Mouse (Mus musculus): ENCODE data around the gene Ugt1a9. TPM values are rescaled to one million over a fixed set of nuclear protein-coding genes. Genes with fewer than 3 reads are reported as not detected.
"Not testable (repeated sequence)": the region's sequence is repeated elsewhere in the genome, so short reads cannot be mapped to it uniquely, and the experiment has no call there.

Gene Ugt1a9
- polyA plus RNA-seq, 1 experiment from 2014 or later = not detected

GRCm38 (mm10) chr1:88092341-88092740 lies 21.7 kb downstream of the Ugt1a9 start:
- no peaks in the 10 kb centered on the region for H3K36me3 ChIP-seq
- no peak for DNase-seq (ENCODE audit: low spot score)

GRCm38 (mm10) chr1:88094270-88094676 lies 23.7 kb downstream of the Ugt1a9 start:
- H3K4me1 ChIP-seq; H3K9me3 ChIP-seq; H3K4me3 ChIP-seq; H3K27me3 ChIP-seq (ENCODE audit: insufficient read depth, poor library complexity, severe bottlenecking); H3K27ac ChIP-seq; DNase-seq (ENCODE audit: low spot score); H3K36me3 ChIP-seq: not testable (repeated sequence)
- 64% methylated on average over 3 of the region's 3 CpGs for WGBS

More at GRCm38 (mm10) chr1:88092341-88092740, 21.7 kb downstream of the Ugt1a9 start:
- no peak overlapping the region for H3K27ac ChIP-seq
- H3K9me3 ChIP-seq = no peaks in the 10 kb centered on the region
- H3K27me3 ChIP-seq (ENCODE audit: insufficient read depth, poor library complexity, severe bottlenecking) = no peaks in the 10 kb centered on the region
- H3K4me1 ChIP-seq = 0 out of 2 replicates have a peak, but pooled peaks cover 2% of the 10 kb centered on the region
- H3K4me3 ChIP-seq = no peak overlapping the region

- no peak for DNase-seq (ENCODE audit: low spot score)
- H3K36me3 ChIP-seq = no peaks in the 10 kb centered on the region
- 0 out of 2 replicates have a peak, but pooled peaks cover 2% of the 10 kb centered on the region for H3K4me1 ChIP-seq
- no peaks in the 10 kb centered on the region for H3K9me3 ChIP-seq
- no peaks in the 10 kb centered on the region for H3K27me3 ChIP-seq (ENCODE audit: insufficient read depth, poor library complexity, severe bottlenecking)
- H3K4me3 ChIP-seq = no peak within 1 kb of the TSS
- H3K27ac ChIP-seq = no peak within 1 kb of the TSS
- 70% methylated on average over 10 of the region's 10 CpGs for whole genome bisulfite sequencing
These were observed 24.4 kb downstream of the Ugt1a9 start, which contains the start of gene Ugt1a7c for GRCm38 (mm10) chr1:88094941-88095492. Ugt1a7c (plus strand) TSS chr1:88095062.

GRCm38 (mm10) chr1:88098546-88098945 lies 27.9 kb downstream of the Ugt1a9 start:
- not testable (repeated sequence) for H3K4me3 ChIP-seq

GRCm38 (mm10) chr1:88099691-88100090 lies 29.1 kb downstream of the Ugt1a9 start:
- H3K27me3 ChIP-seq (ENCODE audit: insufficient read depth, poor library complexity, severe bottlenecking); H3K9me3 ChIP-seq; DNase-seq (ENCODE audit: low spot score); H3K4me1 ChIP-seq; H3K4me3 ChIP-seq; H3K27ac ChIP-seq; H3K36me3 ChIP-seq: not testable (repeated sequence)
- 77% methylated on average over 2 of the region's 2 CpGs for WGBS

More at GRCm38 (mm10) chr1:88098546-88098945, 27.9 kb downstream of the Ugt1a9 start:
- WGBS = 79% methylated on average over 3 of the region's 3 CpGs
- H3K4me1 ChIP-seq; H3K27ac ChIP-seq; H3K9me3 ChIP-seq; H3K27me3 ChIP-seq (ENCODE audit: insufficient read depth, poor library complexity, severe bottlenecking); H3K36me3 ChIP-seq; DNase-seq (ENCODE audit: low spot score): not testable (repeated sequence)

GRCm38 (mm10) chr1:88103019-88103418 lies 32.4 kb downstream of the Ugt1a9 start, which contains the start of gene Ugt1a6b:
Ugt1a6b (plus strand) TSS chr1:88103252.
- H3K27me3 ChIP-seq (ENCODE audit: insufficient read depth, poor library complexity, severe bottlenecking); H3K27ac ChIP-seq; H3K9me3 ChIP-seq; H3K4me1 ChIP-seq; H3K36me3 ChIP-seq; H3K4me3 ChIP-seq; DNase-seq (ENCODE audit: low spot score): not testable (repeated sequence)
- 48% methylated on average over 3 of the region's 3 CpGs for WGBS

- H3K9me3 ChIP-seq; H3K27ac ChIP-seq; H3K36me3 ChIP-seq; H3K4me1 ChIP-seq; H3K27me3 ChIP-seq (ENCODE audit: insufficient read depth, poor library complexity, severe bottlenecking); H3K4me3 ChIP-seq; DNase-seq (ENCODE audit: low spot score): not testable (repeated sequence)
- 79% methylated on average over 5 of the region's 5 CpGs for WGBS
These were observed 33.3 kb downstream of the Ugt1a9 start for GRCm38 (mm10) chr1:88103697-88104468.

- WGBS = 83% methylated on average over 1 of the region's 1 CpGs
- no peak overlapping the region for H3K4me3 ChIP-seq
- no peaks in the 10 kb centered on the region for H3K27me3 ChIP-seq (ENCODE audit: insufficient read depth, poor library complexity, severe bottlenecking)
- no peak for DNase-seq (ENCODE audit: low spot score)
- H3K4me1 ChIP-seq = no peaks in the 10 kb centered on the region
- H3K27ac ChIP-seq = no peak overlapping the region
- no peaks in the 10 kb centered on the region for H3K36me3 ChIP-seq
- H3K9me3 ChIP-seq = no peaks in the 10 kb centered on the region
These were observed 34.2 kb downstream of the Ugt1a9 start for GRCm38 (mm10) chr1:88104667-88105430.

GRCm38 (mm10) chr1:88105656-88106055 lies 35.1 kb downstream of the Ugt1a9 start:
- DNase-seq (ENCODE audit: low spot score) = no peak
- 66% methylated on average over 2 of the region's 2 CpGs for WGBS

GRCm38 (mm10) chr1:88109027-88109557 lies 38.5 kb downstream of the Ugt1a9 start:
- H3K9me3 ChIP-seq; DNase-seq (ENCODE audit: low spot score); H3K27me3 ChIP-seq (ENCODE audit: insufficient read depth, poor library complexity, severe bottlenecking); H3K4me1 ChIP-seq; H3K36me3 ChIP-seq; H3K27ac ChIP-seq; H3K4me3 ChIP-seq: not testable (repeated sequence)
- WGBS = 83% methylated on average over 2 of the region's 2 CpGs

More at GRCm38 (mm10) chr1:88105656-88106055, 35.1 kb downstream of the Ugt1a9 start:
- Histone ChIP-seq H3K4me1 (no peaks in the 10 kb centered on the region), H3K27ac (no peak overlapping the region), H3K36me3 (no peaks in the 10 kb centered on the region), H3K9me3 (no peaks in the 10 kb centered on the region), H3K27me3 (ENCODE audit: insufficient read depth, poor library complexity, severe bottlenecking) (no peaks in the 10 kb centered on the region), H3K4me3 (no peak overlapping the region)

- not testable (repeated sequence) for DNase-seq (ENCODE audit: low spot score); H3K36me3 ChIP-seq; H3K27ac ChIP-seq; H3K4me3 ChIP-seq; H3K9me3 ChIP-seq; H3K4me1 ChIP-seq; H3K27me3 ChIP-seq (ENCODE audit: insufficient read depth, poor library complexity, severe bottlenecking)
- WGBS = 65% methylated on average over 2 of the region's 2 CpGs
These were observed 39.0 kb downstream of the Ugt1a9 start for GRCm38 (mm10) chr1:88109604-88110003.

- not testable (repeated sequence) for H3K36me3 ChIP-seq
- WGBS = 90% methylated on average over 6 of the region's 6 CpGs
These were observed 42.2 kb downstream of the Ugt1a9 start for GRCm38 (mm10) chr1:88112769-88113168.

GRCm38 (mm10) chr1:88120550-88120949 lies 50.0 kb downstream of the Ugt1a9 start:
- H3K4me1 ChIP-seq; DNase-seq (ENCODE audit: low spot score); H3K27me3 ChIP-seq (ENCODE audit: insufficient read depth, poor library complexity, severe bottlenecking); H3K27ac ChIP-seq; H3K36me3 ChIP-seq; H3K9me3 ChIP-seq; H3K4me3 ChIP-seq: not testable (repeated sequence)
- 9% methylated on average over 4 of the region's 4 CpGs for WGBS

More at GRCm38 (mm10) chr1:88112769-88113168, 42.2 kb downstream of the Ugt1a9 start:
- H3K27me3 ChIP-seq (ENCODE audit: insufficient read depth, poor library complexity, severe bottlenecking); H3K27ac ChIP-seq; H3K4me3 ChIP-seq; H3K9me3 ChIP-seq; DNase-seq (ENCODE audit: low spot score); H3K4me1 ChIP-seq: not testable (repeated sequence)
